Mouse (Mus musculus) kidney, embryonic 14.5 days (tissue): ENCODE results near the gene Igsf8. TPM values are rescaled to one million over a fixed set of nuclear protein-coding genes. Genes with fewer than 3 reads are reported as not detected.
"Not testable (repeated sequence)": the region's sequence is repeated elsewhere in the genome, so short reads cannot be mapped to it uniquely, and the experiment has no call there.

Experiments
- ATAC-seq: fragments of 200-750 bp; cut with Nextera tagmentation; 2 replicates; pipeline ENCODE4 v1.8.0; 2017; ENCODE audit warnings: moderate number of reproducible peaks, mild to moderate bottlenecking, moderate TSS enrichment, moderate library complexity; ENCODE audit not compliant: low FRiP score, low TSS enrichment
- H3K27ac ChIP-seq: fragments of 300-500 bp; sonication (generic); 2 replicates; pipeline ENCODE4 v1.5.1; 2014; ENCODE audit warnings: low read depth, mild to moderate bottlenecking, low read length, moderate library complexity, mixed read lengths
- H3K27me3 ChIP-seq: fragments of 300-500 bp; sonication (generic); 2 replicates; pipeline ENCODE4 v1.6.1; 2014; ENCODE audit warnings: mild to moderate bottlenecking, low read length; ENCODE audit not compliant: control insufficient read depth, insufficient read depth
- H3K36me3 ChIP-seq: fragments of 300-500 bp; sonication (generic); 2 replicates; pipeline ENCODE4 v1.6.1; 2014; ENCODE audit warnings: low read length, mixed read lengths; ENCODE audit not compliant: control insufficient read depth, insufficient read depth
- H3K4me1 ChIP-seq: fragments of 300-500 bp; sonication (generic); 2 replicates; pipeline ENCODE4 v1.6.1; 2014; ENCODE audit warnings: low read length, mixed read lengths; ENCODE audit not compliant: control insufficient read depth, insufficient read depth
- H3K4me2 ChIP-seq: fragments of 300-500 bp; sonication (generic); replicated peaks from 2 replicates; pipeline ENCODE4 v1.6.1; 2014; ENCODE audit warnings: low read depth, mild to moderate bottlenecking, low read length
- H3K4me3 ChIP-seq: fragments of 300-500 bp; sonication (generic); 2 replicates; pipeline ENCODE4 v1.5.1; 2014; ENCODE audit warnings: mild to moderate bottlenecking, low read length
- H3K9ac ChIP-seq: fragments of 300-500 bp; sonication (generic); 2 replicates; pipeline ENCODE4 v1.6.1; 2014; ENCODE audit warnings: low read depth, mild to moderate bottlenecking, low read length, moderate library complexity
- H3K9me3 ChIP-seq: fragments of 300-500 bp; sonication (generic); 2 replicates; pipeline ENCODE4 v1.6.1; 2016; ENCODE audit warnings: low read length; ENCODE audit not compliant: control insufficient read depth
- WGBS: fragments of 180-500 bp; shearing (Covaris S2); extraction: QIAGEN DNeasy Blood & Tissue Kit; methylation state at CpG from one replicate; pipeline ENCODE4 v1.1.7; 2014; 5-methylcytosine and 5-hydroxymethylcytosine counted together
- polyA plus RNA-seq: library from polyadenylated mRNA; unstranded; fragments of >200 nt; fragmentation: Nextera tagmentation; extraction: Ambion mirVana; gene quantifications from 2 replicates; pipeline ENCODE4 v1.2.1, GENCODE M21; 2014

The Igsf8 gene
- polyA plus RNA-seq, 1 experiment from 2014 or later = 53.1 TPM

GRCm38 (mm10) chr1:172221297-172222063 is 40.0 kb upstream of the Igsf8 start:
- H3K36me3 ChIP-seq = no peaks in the 10 kb centered on the region
- no peaks in the 10 kb centered on the region for H3K9me3 ChIP-seq
- 18% methylated on average over 11 of the region's 11 CpGs for WGBS
- H3K4me2 ChIP-seq = no peak overlapping the region
- H3K4me3 ChIP-seq = no peak overlapping the region
- H3K27ac ChIP-seq = peak overlapping the region; percentile 87
- no peak overlapping the region for H3K9ac ChIP-seq
- H3K27me3 ChIP-seq = no peaks in the 10 kb centered on the region
- peaks cover 37% of the 10 kb centered on the region for H3K4me1 ChIP-seq
- peak; percentile 76 for ATAC-seq

DNA sequence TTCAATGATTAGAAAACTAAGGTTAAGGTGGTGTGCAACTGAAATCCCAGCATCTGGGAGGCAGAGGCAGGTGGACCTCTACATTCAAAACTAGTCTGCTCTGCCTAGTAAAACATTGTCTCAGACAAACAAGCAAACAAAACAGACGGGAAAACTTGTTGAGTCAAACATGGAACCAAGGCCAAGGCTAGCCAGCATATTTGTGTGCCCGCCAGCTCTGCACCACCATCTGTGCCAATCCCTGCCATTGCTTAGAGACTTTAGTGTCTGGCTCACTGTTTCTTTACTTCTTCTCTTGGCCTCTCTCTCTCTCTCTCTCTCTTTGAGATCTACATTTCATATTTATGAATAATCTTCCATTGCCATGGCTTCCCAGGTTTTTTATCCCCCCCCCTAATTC is 33.2 kb upstream of the Igsf8 start:
- no peaks in the 10 kb centered on the region for H3K36me3 ChIP-seq
- ATAC-seq = no peak
- H3K9me3 ChIP-seq = no peaks in the 10 kb centered on the region
- no peaks in the 10 kb centered on the region for H3K4me1 ChIP-seq
- no peak overlapping the region for H3K27ac ChIP-seq
- 94% methylated on average over 2 of the region's 2 CpGs for WGBS
- H3K4me3 ChIP-seq = no peak overlapping the region
- no peaks in the 10 kb centered on the region for H3K27me3 ChIP-seq
- no peak overlapping the region for H3K9ac ChIP-seq
- H3K4me2 ChIP-seq = no peak overlapping the region

GRCm38 (mm10) chr1:172229215-172229614 is 32.2 kb upstream of the Igsf8 start:
- Histone ChIP-seq H3K9me3 (no peaks in the 10 kb centered on the region), H3K4me3 (no peak overlapping the region), H3K27me3 (no peaks in the 10 kb centered on the region), H3K9ac (no peak overlapping the region), H3K4me1 (no peaks in the 10 kb centered on the region), H3K27ac (no peak overlapping the region), H3K36me3 (no peaks in the 10 kb centered on the region), H3K4me2 (no peak overlapping the region)
- WGBS = 79% methylated on average over 1 of the region's 1 CpGs
- ATAC-seq = no peak

DNA sequence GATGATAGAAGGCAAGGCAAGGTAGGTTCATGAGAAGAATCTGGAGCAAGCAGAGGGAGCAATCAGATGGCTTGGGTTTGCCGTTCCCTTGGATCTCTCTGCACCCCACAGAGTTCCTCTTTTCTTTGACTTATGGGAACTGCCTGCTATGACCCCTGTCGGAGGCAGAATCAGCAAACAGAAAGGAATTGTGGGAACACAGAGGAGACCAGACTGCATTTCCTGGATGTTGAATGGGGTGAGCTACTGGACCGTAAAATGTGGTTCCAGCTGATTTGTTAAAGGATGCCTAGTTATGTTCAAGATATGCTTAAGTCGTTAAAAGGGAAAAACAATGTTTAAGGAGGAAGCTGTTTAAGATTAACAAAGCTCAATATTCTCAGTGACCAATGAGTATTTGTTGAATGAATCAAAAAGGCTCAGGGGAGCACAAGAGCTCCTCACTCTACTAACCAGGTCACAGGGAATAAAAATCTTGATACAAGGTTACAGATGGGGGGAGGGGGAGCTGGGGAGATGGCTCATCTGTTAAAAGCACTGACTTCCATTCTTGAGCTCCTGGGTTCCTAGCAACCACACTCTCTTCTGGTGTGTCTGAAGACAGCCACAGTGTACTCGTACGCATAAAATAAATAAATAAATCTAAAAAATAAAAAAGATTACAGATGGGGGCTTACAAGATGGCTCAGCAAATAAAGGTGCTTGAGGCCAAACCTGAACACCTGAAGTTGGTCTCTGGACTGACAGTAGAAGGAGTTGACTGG is 20.3 kb upstream of the Igsf8 start:
- H3K4me1 ChIP-seq = 0 out of 2 replicates have a peak, but pooled peaks cover 3% of the 10 kb centered on the region
- 0 out of 2 replicates have a peak, but pooled peaks have one; percentile 13 for ATAC-seq
- peak overlapping the region; percentile 30; the same call in 1 of the 2 replicates for H3K27ac ChIP-seq
- H3K9me3 ChIP-seq = no peaks in the 10 kb centered on the region
- H3K4me3 ChIP-seq = no peak overlapping the region
- no peak overlapping the region for H3K4me2 ChIP-seq
- no peaks in the 10 kb centered on the region for H3K36me3 ChIP-seq
- H3K9ac ChIP-seq = no peak overlapping the region
- 48% methylated on average over 6 of the region's 6 CpGs for WGBS
- peaks cover 8% of the 10 kb centered on the region; the same call in 1 of the 2 replicates for H3K27me3 ChIP-seq

DNA sequence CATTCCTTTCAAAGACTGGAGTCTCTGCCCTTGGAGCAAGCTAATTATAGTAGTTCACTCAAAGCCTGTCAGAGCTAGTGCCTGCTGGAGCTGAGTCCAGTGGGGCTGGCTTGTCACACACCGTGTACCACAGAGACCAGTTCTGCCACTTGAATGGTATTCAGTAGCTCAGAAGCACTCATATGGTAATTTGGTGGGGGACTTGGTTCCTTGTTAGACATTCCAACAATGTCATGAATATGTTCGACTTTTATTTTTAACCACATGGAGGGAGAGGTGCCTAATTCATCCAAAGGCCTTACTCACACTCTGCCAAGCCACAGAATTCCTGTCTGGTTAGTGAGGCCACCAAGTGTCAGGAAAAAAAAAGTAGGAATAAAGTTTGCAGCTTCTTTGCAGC is 19.0 kb upstream of the Igsf8 start:
- H3K4me3 ChIP-seq = no peak overlapping the region
- 0 out of 2 replicates have a peak, but pooled peaks cover 3% of the 10 kb centered on the region for H3K4me1 ChIP-seq
- no peaks in the 10 kb centered on the region for H3K36me3 ChIP-seq
- no peak overlapping the region for H3K4me2 ChIP-seq
- no peak overlapping the region for H3K9ac ChIP-seq
- peak; percentile 59; the same call in 1 of the 2 replicates for ATAC-seq
- peaks cover 8% of the 10 kb centered on the region; the same call in 1 of the 2 replicates for H3K27me3 ChIP-seq
- 0 out of 2 replicates have a peak overlapping the region, but pooled peaks have one; percentile 30 for H3K27ac ChIP-seq
- 54% methylated on average over 2 of the region's 2 CpGs for WGBS
- no peaks in the 10 kb centered on the region for H3K9me3 ChIP-seq

GRCm38 (mm10) chr1:172243547-172244205 is 17.8 kb upstream of the Igsf8 start:
- Histone ChIP-seq H3K27me3 (peaks cover 8% of the 10 kb centered on the region; the same call in 1 of the 2 replicates), H3K9ac (no peak overlapping the region), H3K4me2 (no peak overlapping the region; the same call in 1 of the 2 replicates), H3K4me1 (0 out of 2 replicates have a peak, but pooled peaks cover 3% of the 10 kb centered on the region), H3K27ac (no peak overlapping the region), H3K9me3 (no peaks in the 10 kb centered on the region), H3K36me3 (no peaks in the 10 kb centered on the region), H3K4me3 (no peak overlapping the region)
- ATAC-seq = no peak
- WGBS = 30% methylated on average over 16 of the region's 16 CpGs

DNA sequence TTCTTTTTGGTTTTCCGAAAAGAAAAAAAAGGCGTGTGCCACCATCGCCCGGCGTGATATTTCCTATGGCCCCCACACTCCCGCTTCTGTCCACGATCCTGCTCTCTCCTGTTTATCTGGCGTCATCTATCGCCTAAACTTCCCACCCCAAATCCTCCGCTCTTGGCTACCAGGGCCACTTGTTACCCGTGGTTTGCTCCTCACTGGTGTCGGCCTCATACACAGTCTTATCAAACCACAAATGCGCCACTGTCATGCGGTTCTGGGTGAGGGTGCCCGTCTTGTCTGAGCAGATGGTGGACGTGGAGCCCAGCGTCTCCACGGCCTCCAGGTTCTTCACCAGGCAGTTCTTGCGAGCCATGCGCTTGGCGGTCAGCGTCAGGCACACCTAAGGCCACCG is 16.8 kb upstream of the Igsf8 start:
- not testable (repeated sequence) for ATAC-seq, H3K36me3 ChIP-seq, H3K4me1 ChIP-seq, H3K4me3 ChIP-seq, H3K27ac ChIP-seq, H3K9ac ChIP-seq, H3K27me3 ChIP-seq, H3K4me2 ChIP-seq, H3K9me3 ChIP-seq
- WGBS = 45% methylated on average over 23 of the region's 23 CpGs

DNA sequence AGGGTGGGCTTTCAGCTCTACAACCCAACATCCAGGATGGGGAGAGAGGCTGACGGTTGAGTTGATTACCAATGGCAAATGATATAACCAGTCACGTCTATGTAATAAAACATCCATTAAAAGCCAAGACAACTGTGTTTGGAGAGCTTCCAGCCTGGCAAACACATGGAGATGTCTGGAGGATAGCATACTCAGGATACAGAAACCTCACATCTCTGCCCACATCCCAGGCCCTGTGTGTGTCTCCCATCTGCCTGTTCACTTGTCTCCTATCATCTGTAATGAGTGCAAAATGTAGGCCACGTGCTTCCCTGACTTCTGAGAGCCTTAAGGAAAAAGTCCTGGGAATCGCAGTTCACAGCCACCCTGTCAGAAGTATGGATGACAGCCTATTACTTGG is 14.2 kb upstream of the Igsf8 start:
- H3K9me3 ChIP-seq = no peaks in the 10 kb centered on the region
- no peaks in the 10 kb centered on the region for H3K36me3 ChIP-seq
- no peak overlapping the region for H3K9ac ChIP-seq
- H3K27ac ChIP-seq = no peak overlapping the region
- no peak for ATAC-seq
- H3K4me2 ChIP-seq = no peak overlapping the region
- H3K4me3 ChIP-seq = no peak overlapping the region
- WGBS = 77% methylated on average over 4 of the region's 4 CpGs
- H3K4me1 ChIP-seq = 0 out of 2 replicates have a peak, but pooled peaks cover 3% of the 10 kb centered on the region
- H3K27me3 ChIP-seq = peaks cover 8% of the 10 kb centered on the region; the same call in 1 of the 2 replicates
